Mouse (Mus musculus) ovary, adult 18-20 months (tissue): ENCODE results near the gene Dusp6.
A peak's percentile ranks its signal among the peaks of the same experiment; 100 is the strongest.
"Not testable (repeated sequence)": the region's sequence is repeated elsewhere in the genome, so short reads cannot be mapped to it uniquely, and the experiment has no call there.

Experiments used
- DNase-seq: peaks from one replicate; pipeline ENCODE4 v3.0.0; 2022; ENCODE audit warnings: low spot score, mixed read lengths

The Dusp6 gene

GRCm38 (mm10) chr10:99262867-99263379 is at the start of gene Dusp6:
Gene Dusp6, plus strand, starts transcription at chr10:99263231.
- peak; percentile 94 for DNase-seq

- no peak for DNase-seq
These were observed 48.4 kb upstream of the Dusp6 start for GRCm38 (mm10) chr10:99214421-99215299.

- DNase-seq, result not testable (repeated sequence)
These were observed 46.5 kb upstream of the Dusp6 start for GRCm38 (mm10) chr10:99216570-99216969.

- no peak for DNase-seq
These were observed 41.5 kb upstream of the Dusp6 start for GRCm38 (mm10) chr10:99221540-99221939.

- no peak for DNase-seq
These were observed 40.3 kb upstream of the Dusp6 start for GRCm38 (mm10) chr10:99222726-99223125.

GRCm38 (mm10) chr10:99224218-99224617 is 38.8 kb upstream of the Dusp6 start:
- DNase-seq, result no peak

- DNase-seq, result no peak
These were observed 36.2 kb upstream of the Dusp6 start for GRCm38 (mm10) chr10:99226782-99227181.

- DNase-seq, result no peak
These were observed 34.8 kb upstream of the Dusp6 start for GRCm38 (mm10) chr10:99227968-99228864.

GRCm38 (mm10) chr10:99229031-99229684 is 33.9 kb upstream of the Dusp6 start:
- no peak for DNase-seq

- DNase-seq, result no peak
These were observed 30.4 kb upstream of the Dusp6 start for GRCm38 (mm10) chr10:99232518-99233227.

GRCm38 (mm10) chr10:99234336-99234735 is 28.7 kb upstream of the Dusp6 start:
- no peak for DNase-seq

GRCm38 (mm10) chr10:99235081-99235480 is 27.9 kb upstream of the Dusp6 start:
- DNase-seq, result no peak

GRCm38 (mm10) chr10:99237205-99237832 is 25.7 kb upstream of the Dusp6 start:
- DNase-seq, result no peak

GRCm38 (mm10) chr10:99238537-99238936 is 24.5 kb upstream of the Dusp6 start:
- DNase-seq, result no peak

- DNase-seq, result no peak
These were observed 21.7 kb upstream of the Dusp6 start for GRCm38 (mm10) chr10:99241284-99241828.

- DNase-seq, result no peak
These were observed 21.0 kb upstream of the Dusp6 start for GRCm38 (mm10) chr10:99241829-99242711.

GRCm38 (mm10) chr10:99242721-99243120 is 20.3 kb upstream of the Dusp6 start:
- no peak for DNase-seq

- DNase-seq, result no peak
These were observed 19.0 kb upstream of the Dusp6 start for GRCm38 (mm10) chr10:99243907-99244489.

- no peak for DNase-seq
These were observed 18.3 kb upstream of the Dusp6 start for GRCm38 (mm10) chr10:99244655-99245260.
